Mouse (Mus musculus): ENCODE data around the gene Dcp1b. TPM values are rescaled to one million over a fixed set of nuclear protein-coding genes. Genes with fewer than 3 reads are reported as not detected.

Gene Dcp1b
- polyA plus RNA-seq, 1 experiment: 37.9 TPM

GRCm38 (mm10) chr6:119236241-119236640 is 61.2 kb downstream of the Dcp1b start, which contains the start of gene Cacna2d4:
Gene Cacna2d4 (plus strand): TSS chr6:119236526.
- TF ChIP-seq POLR2A (IDR thresholded peaks at IDR 0.05; ENCODE audit: borderline replicate concordance, extremely low read depth, insufficient read depth, insufficient read length, poor library complexity, severe bottlenecking): no peak
- no peak for TF ChIP-seq CTCF (IDR thresholded peaks at IDR 0.05; ENCODE audit: borderline replicate concordance, extremely low read depth, insufficient read depth, insufficient read length)
- no peak for DNase-seq (ENCODE audit: low read depth)

GRCm38 (mm10) chr6:119237427-119237989 is 62.5 kb downstream of the Dcp1b start:
- DNase-seq (ENCODE audit: low read depth): peak; percentile 92
- TF ChIP-seq CTCF (IDR thresholded peaks at IDR 0.05; ENCODE audit: borderline replicate concordance, extremely low read depth, insufficient read depth, insufficient read length): no peak
- no peak for TF ChIP-seq POLR2A (IDR thresholded peaks at IDR 0.05; ENCODE audit: borderline replicate concordance, extremely low read depth, insufficient read depth, insufficient read length, poor library complexity, severe bottlenecking)

GRCm38 (mm10) chr6:119239341-119240005 is 64.4 kb downstream of the Dcp1b start:
- DNase-seq (ENCODE audit: low read depth): no peak
- no peak for TF ChIP-seq CTCF (IDR thresholded peaks at IDR 0.05; ENCODE audit: borderline replicate concordance, extremely low read depth, insufficient read depth, insufficient read length)

GRCm38 (mm10) chr6:119240256-119240655 is 65.2 kb downstream of the Dcp1b start:
- DNase-seq (ENCODE audit: low read depth): no peak
- TF ChIP-seq CTCF (IDR thresholded peaks at IDR 0.05; ENCODE audit: borderline replicate concordance, extremely low read depth, insufficient read depth, insufficient read length): no peak

- no peak for DNase-seq (ENCODE audit: low read depth)
- TF ChIP-seq CTCF (IDR thresholded peaks at IDR 0.05; ENCODE audit: borderline replicate concordance, extremely low read depth, insufficient read depth, insufficient read length) (no peak), POLR2A (IDR thresholded peaks at IDR 0.05; ENCODE audit: borderline replicate concordance, extremely low read depth, insufficient read depth, insufficient read length, poor library complexity, severe bottlenecking) (no peak)
Observed at GRCm38 (mm10) chr6:119240871-119241705, 66.0 kb downstream of the Dcp1b start.

- TF ChIP-seq CTCF (IDR thresholded peaks at IDR 0.05; ENCODE audit: borderline replicate concordance, extremely low read depth, insufficient read depth, insufficient read length): peak; percentile 25; the same call in 1 of the 2 replicates
- TF ChIP-seq POLR2A (IDR thresholded peaks at IDR 0.05; ENCODE audit: borderline replicate concordance, extremely low read depth, insufficient read depth, insufficient read length, poor library complexity, severe bottlenecking): no peak
- DNase-seq (ENCODE audit: low read depth): no peak
Observed at GRCm38 (mm10) chr6:119246082-119246481, 71.0 kb downstream of the Dcp1b start.

- no peak for DNase-seq (ENCODE audit: low read depth)
- TF ChIP-seq POLR2A (IDR thresholded peaks at IDR 0.05; ENCODE audit: borderline replicate concordance, extremely low read depth, insufficient read depth, insufficient read length, poor library complexity, severe bottlenecking): no peak
- no peak for TF ChIP-seq CTCF (IDR thresholded peaks at IDR 0.05; ENCODE audit: borderline replicate concordance, extremely low read depth, insufficient read depth, insufficient read length)
Observed at GRCm38 (mm10) chr6:119248578-119248977, 73.5 kb downstream of the Dcp1b start.

- no peak for DNase-seq (ENCODE audit: low read depth)
- no peak for TF ChIP-seq POLR2A (IDR thresholded peaks at IDR 0.05; ENCODE audit: borderline replicate concordance, extremely low read depth, insufficient read depth, insufficient read length, poor library complexity, severe bottlenecking)
- TF ChIP-seq CTCF (IDR thresholded peaks at IDR 0.05; ENCODE audit: borderline replicate concordance, extremely low read depth, insufficient read depth, insufficient read length): no peak
Observed at GRCm38 (mm10) chr6:119249726-119250125, 74.7 kb downstream of the Dcp1b start.

GRCm38 (mm10) chr6:119251704-119252103 is 76.7 kb downstream of the Dcp1b start:
- no peak for DNase-seq (ENCODE audit: low read depth)
- no peak for TF ChIP-seq POLR2A (IDR thresholded peaks at IDR 0.05; ENCODE audit: borderline replicate concordance, extremely low read depth, insufficient read depth, insufficient read length, poor library complexity, severe bottlenecking)
- TF ChIP-seq CTCF (IDR thresholded peaks at IDR 0.05; ENCODE audit: borderline replicate concordance, extremely low read depth, insufficient read depth, insufficient read length): no peak

Other genes starting within 250 kb of the Dcp1b start
- 9.4 and 19.1 TPM in 2 replicates for gene Cacna1c, start 21.2 kb downstream of the Dcp1b start, polyA plus RNA-seq (2012; rRNA removed)
- 0.40 and 0.67 TPM in 2 replicates for gene Cacna2d4, start 61.3 kb downstream of the Dcp1b start, polyA plus RNA-seq (2012; rRNA removed)
- gene Lrtm2, start 155.5 kb downstream of the Dcp1b start, polyA plus RNA-seq (2012; rRNA removed): 9.6 and 12.9 TPM in 2 replicates
- 44.4 and 45.4 TPM in 2 replicates for gene Adipor2, start 242.5 kb downstream of the Dcp1b start, polyA plus RNA-seq (2012; rRNA removed)

All from brain, embryonic 14.5 days (tissue).